Mouse (Mus musculus): ENCODE results near the gene Slc2a2. TPM values are rescaled to one million over a fixed set of nuclear protein-coding genes. Genes with fewer than 3 reads are reported as not detected.
"Not testable (repeated sequence)": the region's sequence is repeated elsewhere in the genome, so short reads cannot be mapped to it uniquely, and the experiment has no call there.

Gene Slc2a2
- total RNA-seq, 2 experiments from 2014 or later = 0.05 TPM; not detected in 1

GRCm38 (mm10) chr3:28725203-28725602 lies 27.5 kb downstream of the Slc2a2 start:
- no peak for ATAC-seq (replicated peaks; ENCODE audit: poor library complexity, severe bottlenecking)

- ATAC-seq (replicated peaks; ENCODE audit: poor library complexity, severe bottlenecking) = no peak
Measured at GRCm38 (mm10) chr3:28726356-28726755, 28.7 kb downstream of the Slc2a2 start.

- no peak for ATAC-seq (replicated peaks; ENCODE audit: poor library complexity, severe bottlenecking)
Measured at GRCm38 (mm10) chr3:28734712-28735111, 37.0 kb downstream of the Slc2a2 start.

GRCm38 (mm10) chr3:28736981-28737380 lies 39.3 kb downstream of the Slc2a2 start:
- ATAC-seq (replicated peaks; ENCODE audit: poor library complexity, severe bottlenecking) = no peak

- no peak for ATAC-seq (replicated peaks; ENCODE audit: poor library complexity, severe bottlenecking)
Measured at GRCm38 (mm10) chr3:28740353-28740752, 42.6 kb downstream of the Slc2a2 start.

- no peak for ATAC-seq (replicated peaks; ENCODE audit: poor library complexity, severe bottlenecking)
Measured at GRCm38 (mm10) chr3:28743251-28743650, 45.5 kb downstream of the Slc2a2 start.

GRCm38 (mm10) chr3:28745835-28746483 lies 48.3 kb downstream of the Slc2a2 start:
- ATAC-seq (replicated peaks; ENCODE audit: poor library complexity, severe bottlenecking) = peak; percentile 100

GRCm38 (mm10) chr3:28748151-28748550 lies 50.4 kb downstream of the Slc2a2 start:
- ATAC-seq (replicated peaks; ENCODE audit: poor library complexity, severe bottlenecking) = no peak

- no peak for ATAC-seq (replicated peaks; ENCODE audit: poor library complexity, severe bottlenecking)
Measured at GRCm38 (mm10) chr3:28748956-28749355, 51.3 kb downstream of the Slc2a2 start.

GRCm38 (mm10) chr3:28755477-28755876 lies 57.8 kb downstream of the Slc2a2 start:
- ATAC-seq (replicated peaks; ENCODE audit: poor library complexity, severe bottlenecking) = no peak

- no peak for ATAC-seq (replicated peaks; ENCODE audit: poor library complexity, severe bottlenecking)
Measured at GRCm38 (mm10) chr3:28761225-28761789, 63.6 kb downstream of the Slc2a2 start.

GRCm38 (mm10) chr3:28766935-28767334 lies 69.2 kb downstream of the Slc2a2 start:
- ATAC-seq (replicated peaks; ENCODE audit: poor library complexity, severe bottlenecking) = no peak

- no peak for ATAC-seq (replicated peaks; ENCODE audit: poor library complexity, severe bottlenecking)
Measured at GRCm38 (mm10) chr3:28768222-28768621, 70.5 kb downstream of the Slc2a2 start.

- ATAC-seq (replicated peaks; ENCODE audit: poor library complexity, severe bottlenecking) = not testable (repeated sequence)
Measured at GRCm38 (mm10) chr3:28772919-28773318, 75.2 kb downstream of the Slc2a2 start.

GRCm38 (mm10) chr3:28775361-28775760 lies 77.7 kb downstream of the Slc2a2 start:
- ATAC-seq (replicated peaks; ENCODE audit: poor library complexity, severe bottlenecking) = no peak

GRCm38 (mm10) chr3:28775958-28776357 lies 78.3 kb downstream of the Slc2a2 start:
- no peak for ATAC-seq (replicated peaks; ENCODE audit: poor library complexity, severe bottlenecking)

GRCm38 (mm10) chr3:28776491-28776890 lies 78.8 kb downstream of the Slc2a2 start:
- no peak for ATAC-seq (replicated peaks; ENCODE audit: poor library complexity, severe bottlenecking)

- no peak; the same call in 1 of the 2 replicates for ATAC-seq (replicated peaks; ENCODE audit: poor library complexity, severe bottlenecking)
Measured at GRCm38 (mm10) chr3:28780511-28780910, 82.8 kb downstream of the Slc2a2 start.
